Mouse (Mus musculus) right cerebral cortex, postnatal 14 days (tissue): Measurements from ENCODE around the gene Trmt11.
"Not testable (repeated sequence)": the region's sequence is repeated elsewhere in the genome, so short reads cannot be mapped to it uniquely, and the experiment has no call there.

Source experiments
- DNase-seq: peaks from one replicate; pipeline ENCODE4 v3.0.0; 2022

Trmt11 gene

GRCm38 (mm10) chr10:30555686-30556578 lies 44.6 kb downstream of the Trmt11 start:
- DNase-seq = no peak

DNA sequence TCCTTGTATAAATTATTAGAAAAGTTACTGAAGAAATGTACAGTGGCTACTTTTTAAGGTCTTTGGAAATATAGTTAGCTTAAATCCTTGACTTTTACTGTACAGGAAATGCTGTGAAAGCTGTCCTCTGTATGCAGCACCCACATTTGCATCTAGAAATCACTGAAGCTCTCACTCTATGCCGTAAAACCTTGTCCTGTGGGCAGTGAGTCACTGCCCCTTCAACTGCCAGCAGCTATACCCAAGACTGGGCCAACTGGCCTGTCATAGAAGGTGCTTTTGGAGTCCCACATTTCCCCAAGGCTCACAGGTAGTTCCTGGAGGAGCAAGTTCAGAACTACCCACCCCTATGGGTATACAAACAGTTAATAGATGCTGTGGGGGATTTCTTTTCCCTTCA lies 48.2 kb downstream of the Trmt11 start:
- no peak for DNase-seq

DNA sequence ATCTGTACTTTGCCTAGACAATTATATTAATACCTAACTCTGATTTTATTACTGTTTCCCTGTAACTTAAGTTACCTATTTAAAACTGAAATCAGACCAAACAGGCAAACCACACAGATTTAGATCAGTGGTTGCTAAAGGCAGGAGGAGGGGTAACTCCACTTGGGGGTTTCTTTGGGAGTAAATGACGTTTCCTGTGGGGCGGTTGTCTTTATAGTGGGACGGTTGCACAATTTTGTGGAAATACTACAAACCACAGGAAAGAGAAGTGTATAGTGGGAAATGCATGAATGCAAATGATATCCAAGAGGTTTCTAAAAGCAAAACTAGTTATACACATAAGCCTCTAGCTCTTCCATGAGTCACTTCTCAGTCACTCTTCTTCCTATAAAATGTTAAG lies 50.6 kb downstream of the Trmt11 start:
- DNase-seq = no peak

GRCm38 (mm10) chr10:30538538-30538815 lies 62.1 kb downstream of the Trmt11 start:
- DNase-seq = no peak

GRCm38 (mm10) chr10:30537734-30538537 lies 62.6 kb downstream of the Trmt11 start:
- DNase-seq = no peak

DNA sequence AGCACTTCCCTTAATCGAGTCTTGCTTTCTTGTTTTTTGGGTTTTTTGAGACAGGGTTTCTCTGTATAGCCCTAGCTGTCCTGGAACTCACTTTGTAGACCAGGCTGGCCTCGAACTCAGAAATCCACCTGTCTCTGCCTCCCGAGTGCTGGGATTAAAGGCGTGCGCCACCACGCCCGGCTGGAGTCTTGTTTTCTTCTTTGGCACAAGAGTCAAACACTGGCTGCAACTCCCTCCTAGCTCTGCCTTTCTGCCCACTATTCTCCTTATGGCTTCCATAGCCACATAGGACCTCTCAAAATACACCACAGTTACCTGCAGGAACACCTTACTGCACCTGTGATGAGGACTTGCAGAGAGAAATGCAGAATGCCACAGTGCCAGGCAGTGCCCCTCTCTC lies 64.6 kb downstream of the Trmt11 start:
- not testable (repeated sequence) for DNase-seq

- no peak for DNase-seq
Measured at GRCm38 (mm10) chr10:30527122-30527521, 73.4 kb downstream of the Trmt11 start.

- no peak for DNase-seq
Measured at GRCm38 (mm10) chr10:30521727-30522126, 78.8 kb downstream of the Trmt11 start.

GRCm38 (mm10) chr10:30519143-30519542 lies 81.4 kb downstream of the Trmt11 start:
- DNase-seq = no peak

DNA sequence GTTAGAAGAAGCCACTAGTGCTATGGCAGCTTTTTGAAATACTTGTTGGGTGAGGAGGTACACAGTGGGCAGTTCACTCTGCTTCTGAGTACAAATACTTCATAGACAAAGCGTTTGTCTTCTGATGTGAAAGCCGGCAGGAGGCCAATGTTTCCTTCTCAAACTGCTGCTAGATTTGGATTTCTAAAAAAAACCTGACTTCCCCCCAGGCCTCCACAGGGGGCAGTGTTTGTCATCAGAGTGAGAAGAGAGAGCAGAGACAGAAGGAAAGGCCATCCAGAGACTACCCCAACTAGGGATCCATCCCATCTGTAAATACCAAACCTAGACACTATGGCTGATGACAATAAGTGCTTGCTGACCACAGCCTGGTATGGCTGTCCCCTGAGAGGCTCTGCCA lies 83.3 kb downstream of the Trmt11 start:
- no peak for DNase-seq

GRCm38 (mm10) chr10:30516771-30517170 lies 83.8 kb downstream of the Trmt11 start:
- DNase-seq = no peak

- DNase-seq = no peak
Measured at GRCm38 (mm10) chr10:30504736-30505135, 95.8 kb downstream of the Trmt11 start.

DNA sequence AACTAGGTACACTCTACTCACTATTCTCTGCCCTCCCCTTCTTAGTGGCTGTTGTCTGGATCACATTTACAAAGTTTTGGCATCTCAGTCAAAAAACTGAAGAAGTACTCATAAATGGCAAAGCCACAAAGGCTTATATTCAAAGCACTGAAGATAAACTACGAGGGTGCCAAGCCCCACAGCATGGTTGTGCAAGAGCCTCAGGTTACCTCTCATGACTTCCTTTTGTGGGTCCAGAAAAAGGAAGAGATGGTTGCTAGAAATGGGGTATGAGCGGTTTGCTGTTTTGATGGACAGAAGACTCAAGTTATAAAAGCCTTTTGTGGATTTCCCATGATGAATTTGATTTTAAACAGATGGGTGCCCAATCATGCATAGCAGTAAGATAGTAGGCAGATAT lies 97.4 kb downstream of the Trmt11 start:
- no peak for DNase-seq

DNA sequence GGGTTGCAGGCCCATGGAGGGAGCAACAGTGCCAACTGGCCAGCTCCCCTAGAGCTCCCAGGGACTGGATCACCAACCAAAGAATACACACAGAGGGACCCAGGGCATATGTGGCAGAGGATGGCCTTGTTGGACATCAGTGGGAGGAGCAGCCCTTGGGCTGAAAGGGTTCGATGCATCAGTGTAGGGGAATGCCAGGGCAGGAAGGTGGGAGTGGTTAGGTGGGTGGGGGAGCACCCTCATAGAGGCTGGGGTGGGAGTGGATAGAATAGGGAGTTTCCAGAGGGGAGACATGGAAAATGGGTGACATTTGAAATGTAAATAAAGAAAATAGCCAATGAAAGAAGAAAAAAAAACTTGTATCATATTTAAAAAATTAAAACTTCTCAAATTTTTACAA lies 97.8 kb downstream of the Trmt11 start:
- no peak for DNase-seq

DNA sequence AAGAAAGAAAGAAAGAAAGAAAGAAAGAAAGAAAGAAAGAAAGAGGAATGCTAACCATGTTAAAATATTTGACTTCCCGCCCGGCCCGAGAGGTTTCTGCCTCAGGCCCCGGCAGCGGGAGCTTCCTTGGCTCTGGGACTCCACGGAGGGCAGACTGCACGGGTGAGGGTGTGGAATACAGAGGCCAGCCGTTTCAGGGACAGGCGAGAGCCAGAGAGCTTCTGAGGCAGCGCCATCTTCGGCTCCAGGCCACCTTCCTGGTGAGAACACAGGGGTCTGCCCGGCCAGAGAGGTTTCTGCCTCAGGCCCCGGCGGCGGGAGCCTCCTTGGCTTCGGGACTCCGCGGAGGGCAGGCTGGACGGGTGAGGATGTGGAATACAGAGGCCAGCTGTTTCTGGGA lies 102.3 kb downstream of the Trmt11 start:
- DNase-seq = not testable (repeated sequence)
